Mouse (Mus musculus): Measurements from ENCODE around the gene Fhod1.
"Not testable (repeated sequence)": the region's sequence is repeated elsewhere in the genome, so short reads cannot be mapped to it uniquely, and the experiment has no call there.

DNA sequence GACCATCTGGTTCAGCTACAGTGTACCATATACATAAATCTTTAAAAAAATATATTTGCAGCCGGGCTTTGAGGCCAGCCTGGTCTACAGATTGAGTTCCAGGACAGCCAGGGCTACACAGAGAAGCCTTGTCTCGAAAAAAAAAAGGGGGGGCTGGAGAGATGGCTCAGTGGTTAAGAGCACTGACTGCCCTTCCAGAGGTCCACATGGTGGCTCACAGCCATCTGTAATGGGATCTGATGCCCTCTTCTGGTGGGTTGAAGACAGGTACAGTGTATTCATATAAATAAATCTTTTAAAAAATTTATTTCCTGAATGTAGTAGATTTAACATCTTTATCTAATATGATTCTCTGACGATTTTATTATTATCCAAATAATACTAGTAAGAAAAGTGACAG, 56.0 kb downstream of the Fhod1 start:
- TF ChIP-seq MYOD1 (IDR thresholded peaks at IDR 0.05; ENCODE audit: control insufficient read depth, insufficient read length, low read depth); CTCF (IDR thresholded peaks at IDR 0.05; ENCODE audit: control insufficient read depth, insufficient read depth, insufficient read length); USF1 (IDR thresholded peaks at IDR 0.05; ENCODE audit: low read depth); MYOG (IDR thresholded peaks at IDR 0.05; ENCODE audit: control insufficient read depth, extremely low read depth, insufficient read length); MAX (IDR thresholded peaks at IDR 0.05): not testable (repeated sequence)

All from C2C12 (cell line).